Mouse (Mus musculus) bone marrow, adult 2 months (tissue): Measurements from ENCODE around the gene Aldh16a1. TPM values are rescaled to one million over a fixed set of nuclear protein-coding genes. Genes with fewer than 3 reads are reported as not detected.

Experiments used
- H3K27ac ChIP-seq: fragments of 200-500 bp; 2 replicates; pipeline ENCODE4 v1.5.1; 2012; ENCODE audit warnings: low read depth, mild to moderate bottlenecking, control low read depth, inconsistent platforms, low read length; ENCODE audit not compliant: control insufficient read depth, poor library complexity, insufficient read depth
- H3K4me1 ChIP-seq: fragments of 200-500 bp; 2 replicates; pipeline ENCODE4 v1.6.1; 2011; ENCODE audit warnings: low read length; ENCODE audit not compliant: control insufficient read depth, insufficient read depth
- H3K4me3 ChIP-seq: fragments of 200-500 bp; replicated peaks from 2 replicates; pipeline ENCODE3; 2011; ENCODE audit warnings: mild to moderate bottlenecking, low read depth, low read length, control low read depth; ENCODE audit not compliant: control insufficient read depth
- CTCF ChIP-seq: fragments of 200-500 bp; IDR thresholded peaks from 2 replicates; pipeline ENCODE4 v1.5.1; 2011; ENCODE audit warnings: low read length, control low read depth; ENCODE audit not compliant: control insufficient read depth, insufficient read depth
- POLR2A ChIP-seq: fragments of 200-500 bp; IDR thresholded peaks from 2 replicates; pipeline ENCODE4 v1.6.1; 2011; ENCODE audit warnings: low read depth, mild to moderate bottlenecking, control low read depth, low read length, borderline replicate concordance; ENCODE audit not compliant: control insufficient read depth
- WGBS: fragments of 180-500 bp; shearing (Covaris S2); methylation state at CpG from one replicate; pipeline ENCODE4 v1.1.7; 2018; 5-methylcytosine and 5-hydroxymethylcytosine counted together
- polyA plus RNA-seq: library from polyadenylated mRNA; stranded (reverse); fragments of >200 nt; gene quantifications from 2 replicates; pipeline ENCODE4 v1.2.4, GENCODE M21; 2011; ENCODE audit warnings: low replicate concordance; ENCODE audit not compliant: missing spikeins, insufficient read depth, insufficient read length

The Aldh16a1 gene
- polyA plus RNA-seq, 1 experiment: 113 TPM

DNA sequence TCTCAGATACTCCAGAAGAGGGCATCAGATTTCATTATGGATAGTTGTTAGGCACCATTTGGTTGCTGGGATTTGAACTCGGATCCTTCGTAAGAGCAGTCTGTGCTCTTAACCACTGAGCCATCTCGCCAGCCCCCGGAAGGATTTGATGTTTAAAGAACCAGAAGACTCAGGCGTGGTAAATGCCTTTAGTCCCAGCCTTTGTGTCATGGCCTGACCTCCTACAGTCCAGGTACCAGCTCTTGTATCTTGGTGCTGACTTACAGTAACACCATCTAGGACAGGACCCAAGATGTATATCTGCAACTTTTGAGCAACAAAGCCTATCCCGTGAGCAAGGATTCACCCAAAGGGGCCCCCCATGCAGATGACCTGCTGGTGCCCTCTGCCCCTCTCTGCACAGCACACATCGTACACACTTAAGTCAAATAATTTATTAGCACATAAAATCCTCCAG is 29.2 kb downstream of the Aldh16a1 start:
- H3K4me1 ChIP-seq: peaks cover 14% of the 10 kb centered on the region; the same call in 1 of the 2 replicates
- 58% methylated on average over 7 of the region's 7 CpGs for WGBS
- H3K27ac ChIP-seq: no peak overlapping the region
- H3K4me3 ChIP-seq: no peak overlapping the region
- TF ChIP-seq CTCF (no peak), POLR2A (no peak)

DNA sequence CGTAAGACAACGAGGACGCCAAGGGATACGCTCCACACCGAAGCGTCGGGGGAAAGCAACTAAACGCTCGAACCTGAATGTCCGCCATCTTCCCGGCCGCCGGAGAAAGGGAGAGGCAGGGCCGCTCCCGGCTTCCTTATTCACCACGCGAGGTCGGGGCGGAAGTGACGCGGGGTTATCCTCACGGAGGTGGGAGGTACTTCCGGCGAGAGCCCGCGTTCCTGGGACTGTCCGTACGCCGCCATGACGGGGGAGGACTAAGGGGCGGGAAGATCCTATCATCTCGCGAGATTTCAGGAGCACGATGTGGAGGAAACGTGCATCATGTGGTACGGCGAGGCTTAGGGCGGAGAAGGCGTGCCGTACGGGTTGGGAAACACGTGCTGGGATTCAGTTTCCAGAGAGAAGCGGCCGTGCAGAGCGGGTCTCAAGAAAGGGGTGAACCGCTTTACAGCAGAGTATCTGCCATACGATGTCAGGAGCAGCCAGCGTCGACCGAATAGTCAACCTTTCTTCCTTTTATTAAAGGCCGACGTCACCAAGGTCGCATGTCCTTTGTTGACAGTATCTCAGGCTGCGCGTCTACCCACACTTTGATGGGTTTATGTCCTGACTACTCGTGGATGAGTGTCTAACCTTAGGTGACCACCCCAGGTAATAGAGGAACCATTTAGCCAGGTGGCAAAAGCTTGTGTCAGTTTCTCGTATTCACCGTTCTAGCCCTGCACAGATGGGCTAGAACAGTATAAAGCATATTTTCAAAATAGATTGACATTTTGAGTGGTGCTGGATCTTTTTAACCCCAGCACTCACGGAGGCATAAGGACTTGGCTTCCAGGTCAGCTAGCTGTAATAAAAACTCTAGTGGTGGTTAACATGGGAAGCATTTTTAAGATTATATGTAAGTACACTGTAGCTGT is 29.9 kb downstream of the Aldh16a1 start, which contains the start of gene Rps11:
Gene Rps11 (minus strand): TSS at position 216 of the 920 bp plus-strand sequence.
- H3K4me3 ChIP-seq: peak within 1 kb of the TSS; percentile 76
- WGBS: 2% methylated on average over 59 of the region's 59 CpGs
- H3K4me1 ChIP-seq: peaks cover 14% of the 10 kb centered on the region; the same call in 1 of the 2 replicates
- TF ChIP-seq POLR2A: peak; percentile 73; the same call in 1 of the 2 replicates
- peak; percentile 18; the same call in 1 of the 2 replicates for TF ChIP-seq CTCF
- peak within 1 kb of the TSS; percentile 79 for H3K27ac ChIP-seq

DNA sequence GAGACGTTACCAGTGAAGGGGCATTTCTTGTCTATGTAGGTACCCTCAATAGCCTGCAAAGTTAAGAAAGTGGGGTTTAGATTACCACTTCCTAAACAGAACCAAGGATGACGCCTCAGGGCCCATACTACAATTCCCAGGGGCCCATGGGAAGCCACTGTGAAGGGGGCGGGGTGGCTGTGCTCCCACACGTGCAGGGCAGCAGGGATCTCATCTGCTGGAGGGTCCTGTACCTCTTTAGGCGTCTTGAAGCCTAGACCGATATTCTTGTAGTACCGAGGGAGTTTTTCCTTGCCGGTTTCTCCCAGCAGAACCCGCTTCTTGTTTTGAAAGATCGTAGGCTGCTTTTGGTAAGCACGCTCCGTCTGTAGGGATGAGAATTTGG is 31.2 kb downstream of the Aldh16a1 start:
- 8% methylated on average over 12 of the region's 12 CpGs for WGBS
- Histone ChIP-seq H3K4me3 (peak overlapping the region; percentile 76), H3K27ac (peak overlapping the region; percentile 79), H3K4me1 (peaks cover 14% of the 10 kb centered on the region; the same call in 1 of the 2 replicates)
- TF ChIP-seq POLR2A (no peak; the same call in 1 of the 2 replicates), CTCF (no peak)

DNA sequence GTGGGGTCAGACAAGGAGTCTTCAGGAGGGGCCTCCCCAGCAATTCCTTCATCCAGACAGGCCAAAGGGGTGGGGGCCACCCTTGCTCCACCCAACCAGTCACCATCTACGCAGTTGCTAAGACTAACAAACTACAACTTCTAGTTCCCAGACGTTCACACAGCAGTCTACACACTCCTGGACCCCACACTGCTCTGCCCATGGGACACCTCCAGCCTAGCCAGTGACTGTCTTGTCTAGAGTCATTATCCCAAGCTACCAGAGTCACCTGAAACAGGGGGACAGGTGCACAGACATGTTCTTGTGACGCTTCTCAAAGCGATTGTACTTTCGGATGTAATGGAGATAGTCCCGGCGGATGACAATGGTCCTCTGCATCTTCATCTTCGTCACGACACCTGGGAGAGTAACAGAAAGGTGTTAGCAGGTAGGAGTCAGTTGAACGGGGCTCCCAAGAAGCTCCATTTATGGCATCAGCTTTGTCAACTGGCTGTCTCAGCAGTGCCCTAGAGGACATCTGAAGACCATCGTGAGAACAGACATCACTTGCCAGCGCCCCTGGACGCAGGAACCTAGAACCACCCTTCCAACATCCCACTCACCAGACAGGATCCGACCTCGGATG is 31.7 kb downstream of the Aldh16a1 start:
- Histone ChIP-seq H3K4me3 (peak overlapping the region; percentile 51), H3K4me1 (peaks cover 14% of the 10 kb centered on the region; the same call in 1 of the 2 replicates), H3K27ac (peak overlapping the region; percentile 34)
- 70% methylated on average over 15 of the region's 15 CpGs for whole genome bisulfite sequencing
- TF ChIP-seq CTCF (no peak), POLR2A (no peak)

- Histone ChIP-seq H3K4me3 (peak overlapping the region; percentile 25), H3K27ac (peak overlapping the region; percentile 76), H3K4me1 (peaks cover 13% of the 10 kb centered on the region; the same call in 1 of the 2 replicates)
- TF ChIP-seq CTCF (no peak), POLR2A (no peak)
These were observed 32.4 kb downstream of the Aldh16a1 start for GRCm38 (mm10) chr7:45121966-45122365.

DNA sequence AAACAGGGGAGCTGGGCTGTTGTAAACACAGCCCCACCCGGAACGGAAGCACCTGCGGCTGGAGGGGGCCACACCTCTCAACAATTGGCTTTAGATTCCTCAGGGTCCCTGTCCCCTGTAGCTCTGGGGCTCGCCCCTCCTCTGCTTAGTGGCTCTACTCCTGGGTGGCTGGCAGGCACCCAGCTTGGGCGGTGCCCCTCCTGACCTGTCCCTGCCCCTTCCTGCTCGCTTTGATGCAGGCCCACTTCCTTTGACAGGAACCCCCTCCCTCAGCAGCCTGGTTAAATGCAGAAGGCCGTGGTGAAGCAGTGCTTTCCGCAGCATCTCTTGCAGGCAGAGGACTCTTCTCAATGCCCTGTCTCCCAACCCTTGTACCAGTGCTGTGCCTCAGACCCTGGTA is 33.0 kb downstream of the Aldh16a1 start:
- peak; percentile 17; the same call in 1 of the 2 replicates for TF ChIP-seq POLR2A
- TF ChIP-seq CTCF: no peak
- 9% methylated on average over 8 of the region's 8 CpGs for WGBS
- Histone ChIP-seq H3K4me1 (peaks cover 11% of the 10 kb centered on the region; the same call in 1 of the 2 replicates), H3K27ac (peak overlapping the region; percentile 76), H3K4me3 (peak overlapping the region; percentile 25)

DNA sequence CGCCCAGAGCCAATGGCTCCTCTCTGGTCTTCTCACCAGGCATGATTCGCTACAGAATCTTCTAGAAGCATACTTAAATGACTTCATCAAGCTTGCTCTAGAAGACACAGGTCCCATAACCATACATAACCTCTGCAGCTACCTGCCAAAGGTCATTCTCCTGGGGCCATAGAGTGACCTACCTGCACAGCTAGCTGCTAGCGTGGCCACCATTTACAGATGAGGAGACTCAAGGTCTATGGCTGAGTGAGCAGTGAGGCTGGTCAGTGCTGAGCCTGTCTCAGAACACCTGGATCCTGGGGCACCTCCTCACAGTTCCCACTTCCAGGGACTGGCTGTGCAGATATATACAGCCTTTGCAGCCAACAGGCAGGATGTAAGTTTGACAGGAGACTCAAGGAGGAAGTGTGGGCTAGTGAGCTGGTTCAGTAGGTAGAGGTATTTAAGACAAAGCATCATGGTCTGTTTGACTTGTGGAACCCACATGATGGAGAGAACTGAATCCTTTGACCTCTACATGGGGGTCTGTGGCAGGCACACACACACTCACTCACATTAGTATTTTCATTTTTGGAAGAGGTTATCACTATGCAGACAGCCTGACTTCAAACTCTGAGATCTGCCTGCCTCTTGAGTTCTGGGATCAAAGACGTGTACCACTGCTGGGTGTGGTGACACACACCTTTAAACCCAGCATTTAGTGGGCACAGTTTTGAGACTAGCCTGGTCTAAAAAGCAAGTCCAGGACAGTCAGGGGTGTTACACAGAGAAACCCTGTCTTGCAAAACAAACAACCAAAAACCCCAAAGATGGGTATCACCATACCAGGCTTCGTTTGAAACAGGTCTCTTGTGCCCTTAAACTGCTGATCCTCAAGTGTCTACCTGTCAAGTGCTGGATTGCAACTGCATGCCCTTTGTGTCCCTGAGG is 34.3 kb downstream of the Aldh16a1 start:
- peak overlapping the region; percentile 36 for H3K4me3 ChIP-seq
- TF ChIP-seq POLR2A (no peak), CTCF (no peak)
- 67% methylated on average over 5 of the region's 5 CpGs for WGBS
- peaks cover 11% of the 10 kb centered on the region; the same call in 1 of the 2 replicates for H3K4me1 ChIP-seq
- H3K27ac ChIP-seq: peak overlapping the region; percentile 76
